ENCODE assay signal across 9 mouse cellular contexts in the genomic region with DNA sequence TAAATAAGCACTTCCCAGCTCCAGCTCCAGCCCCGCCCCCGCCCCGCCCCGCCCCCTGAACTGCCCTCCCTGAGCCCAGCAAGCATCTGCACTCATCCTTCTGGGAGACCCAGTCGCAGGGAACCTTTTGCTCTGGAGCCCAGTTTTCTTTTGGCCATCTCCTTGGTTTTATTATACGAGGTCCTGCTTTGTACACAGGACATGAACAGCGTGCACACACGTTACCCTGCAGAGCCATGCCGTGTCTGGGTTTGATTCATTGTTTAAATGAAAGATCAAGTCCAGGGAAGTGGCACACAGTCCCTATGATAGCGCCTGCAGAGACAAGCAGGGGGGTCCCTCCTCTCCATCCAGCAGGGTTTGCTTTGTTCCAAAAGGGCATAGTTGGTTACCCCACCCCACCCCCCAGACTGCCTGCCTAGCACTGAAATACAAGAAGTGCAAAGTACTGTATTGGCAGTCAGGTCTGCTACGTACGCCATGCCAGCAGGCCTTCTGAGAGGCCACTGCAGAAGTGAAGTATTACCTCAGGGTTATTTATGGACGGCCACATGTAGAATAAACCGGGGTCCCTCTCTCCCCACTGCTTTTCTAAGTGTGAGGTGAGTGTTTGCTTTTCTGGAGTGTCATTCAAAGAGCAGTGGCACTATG. TPM values are rescaled to one million over a fixed set of nuclear protein-coding genes. Genes with fewer than 3 reads are reported as not detected.
A peak's percentile ranks its signal among the peaks of the same experiment; 100 is the strongest.
DNase-seq lines count a peak whose midpoint lies in the region; ATAC-seq and TF ChIP-seq lines count a peak whose summit lies in the region.
"Had no signal": no experiment of that assay in that cellular context is flagged by ENCODE, and none has a peak within 500 bp of the region (broad histone marks: within the 10 kb centered on the region; RNA-seq: fewer than 3 reads in every experiment).

No protein-coding gene starts in this region.

- H3K4me1 ChIP-seq in heart, embryonic 13.5 days: peaks cover 14% of the 10 kb centered on the region
- H3K4me1 ChIP-seq in forebrain, embryonic 11.5 days (replicated peaks; ENCODE audit: control insufficient read depth, insufficient read depth, low read length): peaks cover 2% of the 10 kb centered on the region; the same call in 1 of the 2 replicates
- H3K4me1 ChIP-seq in lung, adult 2 months (ENCODE audit: control insufficient read depth, insufficient read depth, low read length): no peaks in the 10 kb centered on the region; the same call in 1 of the 2 replicates
- H3K4me1 ChIP-seq in neural tube, embryonic 13.5 days (replicated peaks): peaks cover 31% of the 10 kb centered on the region

- TF ChIP-seq POLR2A in lung, adult 2 months (IDR thresholded peaks at IDR 0.05; ENCODE audit: borderline replicate concordance, extremely low read depth, low read depth, low read length): no peak

- no peaks in the 10 kb centered on the region for H3K9me3 ChIP-seq in heart, embryonic 13.5 days
- H3K9me3 ChIP-seq in forebrain, embryonic 11.5 days (ENCODE audit: control insufficient read depth, low read length): no peaks in the 10 kb centered on the region
- H3K9me3 ChIP-seq in neural tube, embryonic 13.5 days: no peaks in the 10 kb centered on the region

- no peak for TF ChIP-seq CTCF in lung, adult 2 months (IDR thresholded peaks at IDR 0.05; ENCODE audit: insufficient read depth, low read length)

- no peak overlapping the region; the same call in 1 of the 2 replicates for H3K27ac ChIP-seq in heart, embryonic 13.5 days (replicated peaks)
- no peak overlapping the region for H3K27ac ChIP-seq in forebrain, embryonic 11.5 days (ENCODE audit: low read depth, low read length)
- peak overlapping the region; percentile 53 for H3K27ac ChIP-seq in neural tube, embryonic 13.5 days (replicated peaks)

- no peaks in the 10 kb centered on the region for H3K36me3 ChIP-seq in heart, embryonic 13.5 days
- no peaks in the 10 kb centered on the region for H3K36me3 ChIP-seq in forebrain, embryonic 11.5 days (ENCODE audit: control insufficient read depth, insufficient read depth, low read length)
- no peaks in the 10 kb centered on the region for H3K36me3 ChIP-seq in neural tube, embryonic 13.5 days

- peak overlapping the region; percentile 37; the same call in 1 of the 2 replicates for H3K9ac ChIP-seq in heart, embryonic 13.5 days
- H3K9ac ChIP-seq in forebrain, embryonic 11.5 days (ENCODE audit: low read length): no peak overlapping the region; the same call in 1 of the 2 replicates
- H3K9ac ChIP-seq in neural tube, embryonic 13.5 days: peak overlapping the region; percentile 18; the same call in 1 of the 2 replicates

- peak; percentile 63; the same call in 1 of the 2 replicates for ATAC-seq in heart, embryonic 13.5 days (ENCODE audit: extremely low read depth, insufficient number of reproducible peaks, low FRiP score, low TSS enrichment)
- ATAC-seq in forebrain, embryonic 11.5 days (replicated peaks; ENCODE audit: low FRiP score): 0 out of 2 replicates have a peak, but pooled peaks have one; percentile 13
- peak; percentile 44 for ATAC-seq in neural tube, embryonic 13.5 days (ENCODE audit: low read depth)

- H3K4me2 ChIP-seq in heart, embryonic 13.5 days: peak overlapping the region; percentile 55
- H3K4me2 ChIP-seq in forebrain, embryonic 11.5 days (ENCODE audit: low read depth, low read length, severe bottlenecking): no peak overlapping the region; the same call in 1 of the 2 replicates
- H3K4me2 ChIP-seq in neural tube, embryonic 13.5 days: peak overlapping the region; percentile 18

- H3K4me3 ChIP-seq in heart, embryonic 13.5 days: no peak overlapping the region
- no peak overlapping the region for H3K4me3 ChIP-seq in forebrain, embryonic 11.5 days (ENCODE audit: low read depth, low read length)
- no peak overlapping the region for H3K4me3 ChIP-seq in lung, adult 2 months (replicated peaks; ENCODE audit: extremely low read depth, low read depth, low read length)
- no peak overlapping the region for H3K4me3 ChIP-seq in neural tube, embryonic 13.5 days
- H3K4me3 ChIP-seq: myocyte had no signal

- no peak for DNase-seq in heart, adult 8-10 months (ENCODE audit: low spot score)
- peak; percentile 54 for DNase-seq in forebrain, embryonic 11.5 days (ENCODE audit: low spot score)
- peak; percentile 17 for DNase-seq in lung, adult 2 months
- no peak for DNase-seq in yolk sac, embryonic 10.5 days (ENCODE audit: low spot score)
- no peak for DNase-seq in cerebellum, postnatal 4 days (ENCODE audit: low spot score in 2 of 2)
- DNase-seq in right cerebral cortex, postnatal 4 days: no peak

- WGBS in heart, embryonic 13.5 days: 14% methylated on average over 14 of the region's 14 CpGs
- whole genome bisulfite sequencing in forebrain, embryonic 11.5 days: 19% methylated on average over 14 of the region's 14 CpGs
- WGBS in lung, adult 2 months: 20% methylated on average over 14 of the region's 14 CpGs
- 3% methylated on average over 14 of the region's 14 CpGs for WGBS in neural tube, embryonic 13.5 days

- H3K27me3 ChIP-seq in heart, embryonic 13.5 days (replicated peaks): peaks cover 15% of the 10 kb centered on the region
- no peaks in the 10 kb centered on the region for H3K27me3 ChIP-seq in forebrain, embryonic 11.5 days (ENCODE audit: control insufficient read depth, insufficient read depth, low read length)
- no peaks in the 10 kb centered on the region for H3K27me3 ChIP-seq in neural tube, embryonic 13.5 days

RNA-seq across cellular contexts. Expression of gene Sh3rf3, which starts 41.5 kb away (rescaled TPM):
- 0.23 and 0.32 TPM in 2 replicates for polyA plus RNA-seq in heart, embryonic 13.5 days (2015; fragmentation: Nextera tagmentation; extraction: Ambion mirVana)
- 1 to 10 TPM in 2 of 4 experiments, under 1 TPM in 2; 0.95 to 1.6 (median 0.98) TPM for total RNA-seq in heart, adult 8-10 months (2022)
- polyA plus RNA-seq in forebrain, embryonic 11.5 days (2014; fragmentation: Nextera tagmentation; extraction: Ambion mirVana): 1.8 and 2.0 TPM in 2 replicates
- polyA plus RNA-seq in lung, adult 2 months (2012; rRNA removed): 10.1 and 13.5 TPM in 2 replicates
- 4.6 and 5.6 TPM in 2 replicates for polyA plus RNA-seq in neural tube, embryonic 13.5 days (2015; fragmentation: Nextera tagmentation; extraction: Ambion mirVana)

Comparison
In these comparisons a context has a peak if more than half of its experiments do, and no peak if none do; other contexts are left out.
1. ATAC-seq: peak in every context shown above with its lines; median percentile 63 in heart, embryonic 13.5 days; 44 in neural tube, embryonic 13.5 days; 13 in forebrain, embryonic 11.5 days.
2. DNase-seq: peak in forebrain, embryonic 11.5 days (single experiment) and lung, adult 2 months (single experiment); none in heart, adult 8-10 months (single experiment), yolk sac, embryonic 10.5 days (single experiment), cerebellum, postnatal 4 days (0 of 2) and right cerebral cortex, postnatal 4 days (single experiment).